Mouse (Mus musculus) CH12.LX (cell line): Measurements from ENCODE around the gene Magi2. TPM values are rescaled to one million over a fixed set of nuclear protein-coding genes. Genes with fewer than 3 reads are reported as not detected.

Source experiments
- DNase-seq: peaks from one replicate; pipeline ENCODE4 v3.0.0-alpha.2; 2013; ENCODE audit errors: extremely low read depth
- H3K27ac ChIP-seq: 2 replicates; pipeline ENCODE4 v1.5.1; 2012; ENCODE audit warnings: low read depth, mild to moderate bottlenecking, control low read depth, moderate library complexity; ENCODE audit not compliant: insufficient read depth
- H3K27me3 ChIP-seq: replicated peaks from 2 replicates; pipeline ENCODE3; 2012; ENCODE audit warnings: inconsistent platforms
- H3K36me3 ChIP-seq, 2 experiments: replicated peaks in 1 of 2; 2 replicates each; pipeline versions ENCODE3 to v1.6.1; 2012; ENCODE audit warnings: inconsistent platforms in 1 of 2, low read length in 1 of 2, mild to moderate bottlenecking in 1 of 2, mixed read lengths in 1 of 2, moderate library complexity in 1 of 2; ENCODE audit not compliant: control insufficient read depth in 1 of 2, insufficient read depth in 1 of 2
- H3K4me1 ChIP-seq, 2 experiments: 2 replicates each; pipeline ENCODE4 v1.6.1; 2012; ENCODE audit warnings: inconsistent platforms in 1 of 2, moderate library complexity in 1 of 2; ENCODE audit not compliant: insufficient read depth in 2 of 2, control insufficient read depth in 1 of 2
- H3K4me2 ChIP-seq: 2 replicates; pipeline ENCODE4 v1.6.1; 2012; ENCODE audit warnings: low read depth, mild to moderate bottlenecking, control low read depth; ENCODE audit not compliant: poor library complexity, insufficient read depth, severe bottlenecking
- H3K4me3 ChIP-seq, 3 experiments: fragments of 150-350 bp in 1 of 3; sonication (generic) in 1 of 3; replicated peaks in 1 of 3; 2 replicates each; pipeline versions ENCODE3 to v1.5.1; 2011 to 2012; ENCODE audit warnings: low read depth in 2 of 3, low read length in 2 of 3, mild to moderate bottlenecking in 2 of 3, moderate library complexity in 2 of 3, control low read depth in 1 of 3, improper control_type of control experiment in 1 of 3, inconsistent platforms in 1 of 3, mixed read lengths in 1 of 3; ENCODE audit not compliant: poor library complexity in 1 of 3
- H3K79me2 ChIP-seq: replicated peaks from 2 replicates; pipeline ENCODE4 v1.6.1; 2012; ENCODE audit warnings: mild to moderate bottlenecking, moderate library complexity; ENCODE audit not compliant: control insufficient read depth, poor library complexity, insufficient read depth, severe bottlenecking; ENCODE audit errors: extremely low read depth
- H3K9ac ChIP-seq: 2 replicates; pipeline ENCODE4 v1.6.1; 2012; ENCODE audit warnings: low read depth, mild to moderate bottlenecking, control low read depth, moderate library complexity; ENCODE audit not compliant: insufficient read depth
- H3K9me3 ChIP-seq: replicated peaks from 2 replicates; pipeline ENCODE3; 2012; ENCODE audit warnings: low read length, inconsistent platforms, mixed read lengths
- CTCF ChIP-seq, 2 experiments: IDR thresholded peaks in 1 of 2; conservative IDR thresholded peaks in 1 of 2; 2 replicates each; pipeline ENCODE4 v1.5.1; 2011 to 2012; ENCODE audit warnings: low read depth in 2 of 2, low read length in 2 of 2, improper control_type of control experiment in 1 of 2, inconsistent platforms in 1 of 2, mild to moderate bottlenecking in 1 of 2, moderate library complexity in 1 of 2
- EP300 ChIP-seq: IDR thresholded peaks from 2 replicates; pipeline ENCODE4 v1.6.1; 2011; ENCODE audit warnings: low read length, improper control_type of control experiment
- ETS1 ChIP-seq: conservative IDR thresholded peaks from 2 replicates; pipeline ENCODE4 v1.6.1; 2012; ENCODE audit warnings: low read depth, mild to moderate bottlenecking, inconsistent platforms, low read length, improper control_type of control experiment, moderate library complexity
- GABPA ChIP-seq: IDR thresholded peaks from 2 replicates; pipeline ENCODE4 v1.6.1; 2012; ENCODE audit warnings: low read depth, low read length, improper control_type of control experiment, inconsistent platforms; ENCODE audit not compliant: insufficient replicate concordance
- HCFC1 ChIP-seq: IDR thresholded peaks from 2 replicates; pipeline ENCODE4 v1.6.1; 2012; ENCODE audit warnings: low read depth, mild to moderate bottlenecking, inconsistent platforms, low read length, improper control_type of control experiment
- IRF4 ChIP-seq: IDR thresholded peaks from 2 replicates; pipeline ENCODE4 v1.6.1; 2014; ENCODE audit warnings: low read depth, mild to moderate bottlenecking, inconsistent platforms, low read length, improper control_type of control experiment
- JUN ChIP-seq: IDR thresholded peaks from 2 replicates; pipeline ENCODE4 v1.6.1; 2011; ENCODE audit warnings: low read depth, mild to moderate bottlenecking, low read length, improper control_type of control experiment, moderate library complexity; ENCODE audit not compliant: insufficient read depth
- JUND ChIP-seq: conservative IDR thresholded peaks from 2 replicates; pipeline ENCODE4 v1.6.1; 2011; ENCODE audit warnings: low read depth, low read length, improper control_type of control experiment
- MAFK ChIP-seq: IDR thresholded peaks from 2 replicates; pipeline ENCODE4 v1.6.1; 2011; ENCODE audit warnings: low read length, improper control_type of control experiment; ENCODE audit not compliant: insufficient replicate concordance
- MEF2A ChIP-seq: IDR thresholded peaks from 2 replicates; pipeline ENCODE4 v1.6.1; 2014; ENCODE audit warnings: low read depth, mild to moderate bottlenecking, inconsistent platforms, low read length, improper control_type of control experiment, borderline replicate concordance
- MXI1 ChIP-seq: IDR thresholded peaks from 2 replicates; pipeline ENCODE4 v1.6.1; 2011; ENCODE audit warnings: mild to moderate bottlenecking, low read depth, low read length, improper control_type of control experiment
- MYC ChIP-seq: IDR thresholded peaks from 2 replicates; pipeline ENCODE4 v1.6.1; 2011; ENCODE audit warnings: low read depth, mild to moderate bottlenecking, improper control_type of control experiment, low read length
- NELFE ChIP-seq: IDR thresholded peaks from 2 replicates; pipeline ENCODE4 v1.6.1; 2011; ENCODE audit warnings: low read depth, low read length, improper control_type of control experiment
- NRF1 ChIP-seq: IDR thresholded peaks from 2 replicates; pipeline ENCODE4 v1.6.1; 2014; ENCODE audit warnings: low read depth, mild to moderate bottlenecking, inconsistent platforms, low read length, improper control_type of control experiment, moderate library complexity
- PAX5 ChIP-seq: IDR thresholded peaks from 2 replicates; pipeline ENCODE4 v1.6.1; 2012; ENCODE audit warnings: low read length, inconsistent platforms, mixed read lengths
- RAD21 ChIP-seq: IDR thresholded peaks from 2 replicates; pipeline ENCODE4 v1.6.1; 2011; ENCODE audit warnings: low read depth, mild to moderate bottlenecking, low read length, improper control_type of control experiment, moderate library complexity
- SMC3 ChIP-seq: IDR thresholded peaks from 2 replicates; pipeline ENCODE4 v1.6.1; 2011; ENCODE audit warnings: low read depth, low read length, improper control_type of control experiment
- TBP ChIP-seq: conservative IDR thresholded peaks from 2 replicates; pipeline ENCODE4 v1.6.1; 2011; ENCODE audit warnings: low read depth, low read length, improper control_type of control experiment
- TCF12 ChIP-seq: IDR thresholded peaks from 2 replicates; pipeline ENCODE4 v1.6.1; 2014; ENCODE audit warnings: low read depth, mild to moderate bottlenecking, inconsistent platforms, low read length, improper control_type of control experiment
- ZNF384 ChIP-seq: IDR thresholded peaks from 2 replicates; pipeline ENCODE4 v1.6.1; 2012; ENCODE audit warnings: low read depth, low read length, improper control_type of control experiment, inconsistent platforms
- dilution Hi-C: fragments of 300-500 bp; cut with MboI; formaldehyde crosslinking; loops from 2 replicates; pipeline ENCODE4 v1.14.3; 2020; ENCODE audit warnings: low sequenced_read_pairs; ENCODE audit not compliant: extremely low pct_unique_long_range_greater_than_20kb, extremely low pct_ligation_motif_present
- in situ Hi-C: fragments of 300-500 bp; cut with MboI; formaldehyde crosslinking; loops from 3 replicates; pipeline ENCODE4 v1.14.3; 2019; ENCODE audit warnings: low sequenced_read_pairs, low pct_ligation_motif_present, low pct_unique_long_range_greater_than_20kb, mixed read lengths
- polyA plus RNA-seq: library from polyadenylated mRNA; unstranded; fragments of >175 nt; gene quantifications from 2 replicates; pipeline ENCODE4 v1.2.1, GENCODE M21; 2012; ENCODE audit warnings: low read depth; ENCODE audit not compliant: insufficient read length
- total RNA-seq, 2 experiments: library from RNA; depleted of rRNA; stranded (reverse); fragments of 300-350 nt in 1 of 2; fragments of >200 nt in 1 of 2; gene quantifications; 2 replicates each; pipeline ENCODE4 v1.2.3; 2012 to 2014

Magi2 gene
- total and polyA plus RNA-seq, 3 experiments: 0.37 to 0.63 (median 0.42) TPM

DNA sequence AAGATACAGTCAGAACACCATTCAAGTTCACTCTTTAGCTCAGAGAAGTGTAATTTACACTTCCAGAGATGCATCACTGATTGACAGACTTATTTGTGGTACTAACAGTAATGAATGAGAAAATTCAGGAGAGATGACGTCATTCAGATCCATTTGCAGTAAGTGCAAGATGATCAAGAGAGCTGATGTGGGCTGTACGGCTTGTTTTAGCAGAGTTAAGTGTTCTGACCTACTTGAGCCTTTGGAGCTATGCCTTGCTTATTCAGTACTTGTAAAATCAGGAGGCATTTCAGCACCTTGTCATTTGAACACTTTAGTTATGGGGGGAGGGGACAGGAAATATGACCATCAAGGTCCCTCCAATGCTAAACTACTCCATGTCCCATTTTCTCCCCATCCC is 1383.8 kb downstream of the Magi2 start:
- Histone ChIP-seq H3K36me3 (no peaks in the 10 kb centered on the region), H3K9me3 (no peaks in the 10 kb centered on the region), H3K9ac (no peak overlapping the region), H3K27me3 (no peaks in the 10 kb centered on the region), H3K79me2 (no peaks in the 10 kb centered on the region), H3K4me3 (no peak overlapping the region), H3K4me2 (no peak overlapping the region), H3K27ac (no peak overlapping the region), H3K4me1 (0 out of 4 replicates have a peak, but pooled peaks cover 0 to 4% of the 10 kb centered on the region in 2 experiments)
- no peak for DNase-seq
- no peak for TF ChIP-seq GABPA
- TF ChIP-seq MAFK: no peak
- no peak for TF ChIP-seq RAD21
- TF ChIP-seq MYC: no peak
- no peak for TF ChIP-seq JUND
- no peak for TF ChIP-seq NRF1
- TF ChIP-seq ETS1: no peak
- no peak for TF ChIP-seq TCF12
- no peak for TF ChIP-seq JUN
- no peak for TF ChIP-seq TBP
- TF ChIP-seq NELFE: no peak
- TF ChIP-seq HCFC1: no peak
- TF ChIP-seq IRF4: no peak
- TF ChIP-seq PAX5: no peak
- no peak for TF ChIP-seq ZNF384
- no peak for TF ChIP-seq EP300
- no peak for TF ChIP-seq CTCF (conservative IDR thresholded peaks at IDR 0.05 in 1 of 2, IDR thresholded peaks at IDR 0.05 in 1 of 2; ENCODE audit: low read depth in 2 of 2, low read length in 2 of 2)
- TF ChIP-seq MXI1: no peak
- no peak for TF ChIP-seq MEF2A
- dilution Hi-C loops (no loop called here), in situ Hi-C loops (no loop called here)

DNA sequence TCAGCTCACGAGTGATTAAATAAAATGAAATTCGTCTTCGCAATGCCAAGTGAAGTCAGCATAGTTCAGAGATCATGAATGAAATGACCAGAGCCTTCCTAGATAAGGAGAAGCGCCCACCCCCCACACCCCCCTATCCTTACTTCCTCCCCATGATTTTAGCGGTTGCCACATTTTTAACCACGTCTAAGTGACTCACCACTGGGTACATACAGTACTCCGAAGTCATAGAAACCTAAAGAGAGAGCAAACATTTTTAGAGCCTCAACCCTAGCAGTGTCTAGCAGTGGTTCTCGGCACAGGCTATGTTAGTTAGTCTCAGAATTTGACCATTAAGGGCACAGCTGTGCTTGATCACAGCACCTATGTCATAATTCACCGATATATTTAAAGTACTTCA is 1385.8 kb downstream of the Magi2 start:
- TF ChIP-seq TBP (no peak), TCF12 (no peak), SMC3 (no peak), EP300 (no peak), GABPA (no peak), MXI1 (no peak)
- dilution Hi-C loops (no loop called here), in situ Hi-C loops (no loop called here)

More for the DNA sequence above, 1385.8 kb downstream of the Magi2 start:
- Histone ChIP-seq H3K4me3 (no peak overlapping the region), H3K79me2 (no peaks in the 10 kb centered on the region), H3K9ac (no peak overlapping the region), H3K27me3 (no peaks in the 10 kb centered on the region), H3K4me1 (0 out of 4 replicates have a peak, but pooled peaks cover 0 to 4% of the 10 kb centered on the region in 2 experiments), H3K27ac (no peak overlapping the region), H3K9me3 (no peaks in the 10 kb centered on the region), H3K36me3 (no peaks in the 10 kb centered on the region), H3K4me2 (no peak overlapping the region)
- no peak for DNase-seq
